Mouse (Mus musculus) embryonic fibroblast, embryonic 13.5 days (primary cell): ENCODE data around the gene Adnp. TPM values are rescaled to one million over a fixed set of nuclear protein-coding genes. Genes with fewer than 3 reads are reported as not detected.
A peak's percentile ranks its signal among the peaks of the same experiment; 100 is the strongest.

ENCODE experiments used
- H3K27ac ChIP-seq: 2 replicates; pipeline ENCODE4 v1.5.1; 2012; ENCODE audit warnings: low read length, control low read depth, inconsistent platforms; ENCODE audit not compliant: insufficient read depth
- H3K4me1 ChIP-seq: 2 replicates; pipeline ENCODE4 v1.6.1; 2011; ENCODE audit warnings: low read length; ENCODE audit not compliant: control insufficient read depth, insufficient read depth
- H3K4me3 ChIP-seq: 2 replicates; pipeline ENCODE4 v1.5.1; 2011; ENCODE audit warnings: mild to moderate bottlenecking, control low read depth, low read length; ENCODE audit not compliant: insufficient read depth
- CTCF ChIP-seq: IDR thresholded peaks from 2 replicates; pipeline ENCODE4 v1.5.1; 2011; ENCODE audit warnings: mild to moderate bottlenecking, control low read depth, low read length, moderate library complexity, borderline replicate concordance; ENCODE audit not compliant: insufficient read depth
- POLR2A ChIP-seq: IDR thresholded peaks from 2 replicates; pipeline ENCODE4 v1.6.1; 2011; ENCODE audit warnings: low read depth, mild to moderate bottlenecking, control low read depth, low read length, moderate library complexity
- polyA plus RNA-seq: library from polyadenylated mRNA; stranded (reverse); fragments of >200 nt; gene quantifications from 2 replicates; pipeline ENCODE4 v1.2.4, GENCODE M21; 2011; ENCODE audit warnings: low read depth; ENCODE audit not compliant: missing spikeins, insufficient read length

The Adnp gene
- polyA plus RNA-seq, 1 experiment = 80.9 TPM

DNA sequence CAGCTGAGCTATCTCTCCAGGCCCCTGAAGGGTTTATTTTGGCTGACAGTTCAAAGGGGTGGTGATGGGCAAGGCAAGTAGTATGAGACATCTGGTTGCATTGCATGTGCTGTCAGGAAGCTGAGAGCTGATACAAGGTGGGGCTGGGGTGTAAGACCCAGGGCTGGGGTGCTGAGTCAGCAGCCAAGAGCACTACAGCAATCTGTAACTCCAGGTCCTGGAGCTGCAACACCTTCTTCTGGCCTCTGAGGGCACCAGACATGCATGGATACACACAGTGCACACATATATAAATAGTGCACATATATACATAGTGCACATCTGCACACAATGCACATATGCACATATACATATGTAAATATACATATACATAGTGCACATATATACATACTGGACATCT lies 35.9 kb upstream of the Adnp start:
- Histone ChIP-seq H3K27ac (no peak overlapping the region), H3K4me3 (no peak overlapping the region), H3K4me1 (no peaks in the 10 kb centered on the region)
- no peak for TF ChIP-seq POLR2A
- TF ChIP-seq CTCF = no peak

GRCm38 (mm10) chr2:168238335-168238734 lies 31.4 kb upstream of the Adnp start:
- no peaks in the 10 kb centered on the region for H3K4me1 ChIP-seq
- no peak for TF ChIP-seq POLR2A
- no peak for TF ChIP-seq CTCF
- H3K4me3 ChIP-seq = no peak overlapping the region

GRCm38 (mm10) chr2:168233286-168233685 lies 26.4 kb upstream of the Adnp start:
- Histone ChIP-seq H3K27ac (no peak overlapping the region), H3K4me3 (no peak overlapping the region), H3K4me1 (no peaks in the 10 kb centered on the region)
- no peak for TF ChIP-seq CTCF
- no peak for TF ChIP-seq POLR2A

More at GRCm38 (mm10) chr2:168238335-168238734, 31.4 kb upstream of the Adnp start:
- H3K27ac ChIP-seq = no peak overlapping the region

- TF ChIP-seq POLR2A (no peak), CTCF (no peak)
- peak overlapping the region; percentile 78; the same call in 1 of the 2 replicates for H3K4me3 ChIP-seq
- no peak overlapping the region for H3K27ac ChIP-seq
- peaks cover 6% of the 10 kb centered on the region; the same call in 1 of the 2 replicates for H3K4me1 ChIP-seq
These were observed 24.5 kb upstream of the Adnp start for GRCm38 (mm10) chr2:168231471-168231829.

- Histone ChIP-seq H3K27ac (peak overlapping the region; percentile 89; the same call in 1 of the 2 replicates), H3K4me1 (peaks cover 6% of the 10 kb centered on the region; the same call in 1 of the 2 replicates), H3K4me3 (peak overlapping the region; percentile 78)
- TF ChIP-seq POLR2A (no peak), CTCF (no peak)
These were observed 24.0 kb upstream of the Adnp start for GRCm38 (mm10) chr2:168230773-168231470.

- TF ChIP-seq POLR2A (peak; percentile 88), CTCF (no peak)
- Histone ChIP-seq H3K4me3 (peak within 1 kb of the TSS; percentile 78), H3K27ac (peak within 1 kb of the TSS; percentile 89), H3K4me1 (peaks cover 6% of the 10 kb centered on the region; the same call in 1 of the 2 replicates)
These were observed 23.3 kb upstream of the Adnp start, which contains the start of the genes Gm20716, Dpm1 and Mocs3 for GRCm38 (mm10) chr2:168230026-168230728. TSS of gene Gm20716 (minus strand) at chr2:168230364. TSS of gene Dpm1 (minus strand) at chr2:168230591. TSS of gene Mocs3 (plus strand) at chr2:168230622.

GRCm38 (mm10) chr2:168229116-168230025 lies 22.5 kb upstream of the Adnp start:
- H3K4me3 ChIP-seq = peak overlapping the region; percentile 78
- H3K27ac ChIP-seq = no peak overlapping the region
- TF ChIP-seq CTCF (no peak), POLR2A (no peak)
- peaks cover 6% of the 10 kb centered on the region; the same call in 1 of the 2 replicates for H3K4me1 ChIP-seq

DNA sequence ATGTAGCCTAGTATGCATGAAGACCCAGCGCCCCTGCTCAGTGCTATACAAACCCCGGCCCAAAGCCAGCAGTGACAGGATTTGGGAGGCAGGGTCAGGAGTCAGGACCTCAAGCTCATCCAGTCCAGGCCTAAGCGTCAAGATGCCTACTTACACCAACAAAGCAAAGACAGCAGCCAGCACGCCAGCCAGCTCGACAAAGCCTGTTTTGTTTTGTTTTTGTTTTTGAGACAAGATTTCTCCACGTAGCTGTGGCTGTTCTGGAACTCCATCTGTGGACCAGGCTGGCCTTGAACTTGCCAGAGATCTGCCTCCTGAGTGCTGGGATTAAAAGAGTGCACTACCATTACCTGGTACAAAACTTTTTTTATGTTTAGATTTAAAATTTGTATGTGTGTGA lies 16.4 kb upstream of the Adnp start:
- TF ChIP-seq CTCF (no peak), POLR2A (no peak)
- Histone ChIP-seq H3K4me1 (peaks cover 6% of the 10 kb centered on the region; the same call in 1 of the 2 replicates), H3K4me3 (no peak overlapping the region), H3K27ac (no peak overlapping the region)

GRCm38 (mm10) chr2:168213788-168214397 lies 7.0 kb upstream of the Adnp start:
- Histone ChIP-seq H3K4me3 (no peak overlapping the region), H3K4me1 (no peaks in the 10 kb centered on the region), H3K27ac (no peak overlapping the region)
- no peak for TF ChIP-seq CTCF
- TF ChIP-seq POLR2A = no peak
